Mouse (Mus musculus) cerebellum, adult 2 months (tissue): ENCODE measurements around the gene Pde8a. TPM values are rescaled to one million over a fixed set of nuclear protein-coding genes. Genes with fewer than 3 reads are reported as not detected.
A peak's percentile ranks its signal among the peaks of the same experiment; 100 is the strongest.

ENCODE experiments used
- DNase-seq, 2 experiments: peaks; one replicate each; pipeline ENCODE4 v3.0.0; 2021
- H3K27ac ChIP-seq: fragments of 200-500 bp; 2 replicates; pipeline ENCODE4 v1.5.1; 2012; ENCODE audit warnings: low read length, control low read depth, inconsistent platforms; ENCODE audit not compliant: insufficient read depth
- H3K27me3 ChIP-seq: fragments of 200-500 bp; 2 replicates; pipeline ENCODE4 v1.6.1; 2012; ENCODE audit warnings: inconsistent platforms, mild to moderate bottlenecking, low read length, moderate library complexity; ENCODE audit not compliant: control insufficient read depth, insufficient read depth
- H3K4me1 ChIP-seq: fragments of 200-500 bp; 2 replicates; pipeline ENCODE4 v1.6.1; 2011; ENCODE audit warnings: low read length; ENCODE audit not compliant: control insufficient read depth, insufficient read depth
- H3K4me3 ChIP-seq: fragments of 200-500 bp; replicated peaks from 2 replicates; pipeline ENCODE3; 2011; ENCODE audit warnings: mild to moderate bottlenecking, low read depth, low read length, control low read depth; ENCODE audit not compliant: insufficient read depth
- CTCF ChIP-seq: fragments of 200-500 bp; IDR thresholded peaks from 2 replicates; pipeline ENCODE4 v1.5.1; 2011; ENCODE audit warnings: low read depth, mild to moderate bottlenecking, control low read depth, low read length, moderate library complexity, borderline replicate concordance; ENCODE audit not compliant: insufficient read depth
- POLR2A ChIP-seq: fragments of 200-500 bp; IDR thresholded peaks from 2 replicates; pipeline ENCODE4 v1.6.1; 2011; ENCODE audit warnings: low read length, control low read depth, borderline replicate concordance; ENCODE audit not compliant: insufficient read depth
- WGBS: fragments of 180-500 bp; shearing (Covaris S2); methylation state at CpG from one replicate; pipeline ENCODE4 v1.1.7; 2018; 5-methylcytosine and 5-hydroxymethylcytosine counted together
- polyA plus RNA-seq: library from polyadenylated mRNA; depleted of rRNA; stranded (reverse); fragments of >200 nt; gene quantifications from 2 replicates; pipeline ENCODE4 v1.2.3, GENCODE M21; 2012

Gene Pde8a
- polyA plus RNA-seq, 1 experiment: 21.8 TPM

- 0 out of 2 replicates have a peak, but pooled peaks cover 3% of the 10 kb centered on the region for H3K4me1 ChIP-seq
- WGBS: 44% methylated on average over 3 of the region's 3 CpGs
- no peaks in the 10 kb centered on the region for H3K27me3 ChIP-seq
- TF ChIP-seq CTCF (no peak), POLR2A (no peak)
- no peak for DNase-seq
- H3K27ac ChIP-seq: no peak overlapping the region
- no peak overlapping the region for H3K4me3 ChIP-seq
Observed at GRCm38 (mm10) chr7:81330767-81331166, 117.4 kb downstream of the Pde8a start.

GRCm38 (mm10) chr7:81331851-81332250 lies 118.5 kb downstream of the Pde8a start:
- Histone ChIP-seq H3K27ac (no peak overlapping the region), H3K4me3 (no peak overlapping the region), H3K4me1 (0 out of 2 replicates have a peak, but pooled peaks cover 3% of the 10 kb centered on the region), H3K27me3 (no peaks in the 10 kb centered on the region)
- no peak for TF ChIP-seq POLR2A
- no peak for TF ChIP-seq CTCF
- DNase-seq: no peak
- WGBS: 87% methylated on average over 7 of the region's 7 CpGs

- no peak overlapping the region for H3K27ac ChIP-seq
- H3K4me1 ChIP-seq: no peaks in the 10 kb centered on the region
- DNase-seq: no peak
- TF ChIP-seq CTCF: no peak
- TF ChIP-seq POLR2A: no peak
- WGBS: 35% methylated on average over 18 of the region's 18 CpGs
- H3K4me3 ChIP-seq: no peak overlapping the region
- H3K27me3 ChIP-seq: no peaks in the 10 kb centered on the region
Observed at GRCm38 (mm10) chr7:81335705-81336431, 122.5 kb downstream of the Pde8a start.

GRCm38 (mm10) chr7:81336432-81336786 lies 123.0 kb downstream of the Pde8a start:
- TF ChIP-seq POLR2A (no peak), CTCF (peak; percentile 54)
- no peaks in the 10 kb centered on the region for H3K27me3 ChIP-seq
- no peak overlapping the region for H3K4me3 ChIP-seq
- no peaks in the 10 kb centered on the region for H3K4me1 ChIP-seq
- no peak overlapping the region for H3K27ac ChIP-seq
- WGBS: 38% methylated on average over 8 of the region's 8 CpGs
- no peak for DNase-seq

- no peaks in the 10 kb centered on the region for H3K27me3 ChIP-seq
- DNase-seq: no peak
- peaks cover 3% of the 10 kb centered on the region; the same call in 1 of the 2 replicates for H3K4me1 ChIP-seq
- no peak overlapping the region for H3K27ac ChIP-seq
- TF ChIP-seq POLR2A (no peak), CTCF (no peak)
- H3K4me3 ChIP-seq: no peak overlapping the region
- WGBS: 92% methylated on average over 21 of the region's 21 CpGs
Observed at GRCm38 (mm10) chr7:81337785-81338521, 124.6 kb downstream of the Pde8a start.

GRCm38 (mm10) chr7:81338522-81338873 lies 125.1 kb downstream of the Pde8a start:
- DNase-seq: no peak
- TF ChIP-seq POLR2A (no peak), CTCF (no peak)
- WGBS: 78% methylated on average over 3 of the region's 3 CpGs
- Histone ChIP-seq H3K27ac (no peak overlapping the region), H3K4me1 (peaks cover 5% of the 10 kb centered on the region; the same call in 1 of the 2 replicates), H3K27me3 (no peaks in the 10 kb centered on the region), H3K4me3 (no peak overlapping the region)

GRCm38 (mm10) chr7:81339783-81340182 lies 126.4 kb downstream of the Pde8a start:
- Histone ChIP-seq H3K4me1 (peaks cover 10% of the 10 kb centered on the region), H3K27me3 (no peaks in the 10 kb centered on the region), H3K4me3 (no peak overlapping the region), H3K27ac (no peak overlapping the region)
- WGBS: 81% methylated on average over 4 of the region's 4 CpGs
- TF ChIP-seq CTCF: peak; percentile 66
- no peak for TF ChIP-seq POLR2A
- DNase-seq: no peak

GRCm38 (mm10) chr7:81341563-81341962 lies 128.2 kb downstream of the Pde8a start:
- DNase-seq: no peak
- WGBS: 26% methylated on average over 3 of the region's 3 CpGs
- no peaks in the 10 kb centered on the region for H3K27me3 ChIP-seq
- no peak overlapping the region for H3K27ac ChIP-seq
- TF ChIP-seq CTCF (peak; percentile 33; the same call in 1 of the 2 replicates), POLR2A (no peak)
- peaks cover 10% of the 10 kb centered on the region for H3K4me1 ChIP-seq
- no peak overlapping the region for H3K4me3 ChIP-seq
